Mouse (Mus musculus) effector memory CD4-positive, alpha-beta T cell, adult 7 months (primary cell): ENCODE measurements around the gene St8sia2. TPM values are rescaled to one million over a fixed set of nuclear protein-coding genes. Genes with fewer than 3 reads are reported as not detected.

Experiments used
- polyA plus RNA-seq: library from polyadenylated mRNA; unstranded; fragments of 100-300 nt; shearing (Covaris generic); gene quantifications from one replicate; pipeline ENCODE4 v1.2.1, GENCODE M21; 2017

St8sia2 gene
- not detected for polyA plus RNA-seq

GRCm38 (mm10) chr7:74013601-74014175 is at the start of gene St8sia2:
TSS of gene St8sia2 (minus strand) at chr7:74013690.

